Mouse (Mus musculus) kidney, postnatal 14 days (tissue): ENCODE measurements at regions not wholly inside any gene's neighbourhood (a gene's known extent, or its start where the extent isn't known, plus 50 kb on each side); places are given as distances from the start of the nearest gene placed in this dataset.

Experiments
- DNase-seq: peaks from one replicate; pipeline ENCODE4 v3.0.0; 2022; ENCODE audit warnings: mixed read lengths

DNA sequence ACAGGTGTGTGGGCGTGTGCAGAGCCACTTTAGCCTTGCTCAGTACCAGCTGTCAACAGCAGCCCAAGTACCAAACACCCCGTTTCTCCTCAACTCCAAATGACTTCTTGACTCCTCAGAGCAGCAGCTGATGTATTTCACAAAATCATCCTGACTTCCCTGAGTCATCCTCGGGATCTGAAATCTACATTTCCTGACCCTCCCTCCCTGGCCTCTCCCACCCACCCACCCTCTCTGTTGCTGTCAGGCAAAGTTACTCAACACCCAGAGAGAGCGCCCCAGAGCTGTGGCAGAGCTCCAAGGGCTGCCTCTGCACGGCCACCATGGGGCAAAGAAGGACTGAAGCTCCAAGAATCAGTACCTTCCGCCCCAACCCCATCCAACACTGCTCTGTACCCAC is 83.5 kb upstream of the Cyp1b1 start:
- no peak for DNase-seq

- no peak for DNase-seq
These were observed 75.3 kb upstream of the Cyp1b1 start for GRCm38 (mm10) chr17:79790166-79790565.

- DNase-seq, result no peak
These were observed 72.3 kb upstream of the Cyp1b1 start for GRCm38 (mm10) chr17:79787201-79787600.

- peak; percentile 61 for DNase-seq
These were observed 71.8 kb upstream of the Cyp1b1 start for GRCm38 (mm10) chr17:79786691-79787090.

- no peak for DNase-seq
These were observed 71.4 kb upstream of the Cyp1b1 start for GRCm38 (mm10) chr17:79786270-79786669.

- no peak for DNase-seq
These were observed 69.5 kb upstream of the Cyp1b1 start for GRCm38 (mm10) chr17:79784256-79784870.

DNA sequence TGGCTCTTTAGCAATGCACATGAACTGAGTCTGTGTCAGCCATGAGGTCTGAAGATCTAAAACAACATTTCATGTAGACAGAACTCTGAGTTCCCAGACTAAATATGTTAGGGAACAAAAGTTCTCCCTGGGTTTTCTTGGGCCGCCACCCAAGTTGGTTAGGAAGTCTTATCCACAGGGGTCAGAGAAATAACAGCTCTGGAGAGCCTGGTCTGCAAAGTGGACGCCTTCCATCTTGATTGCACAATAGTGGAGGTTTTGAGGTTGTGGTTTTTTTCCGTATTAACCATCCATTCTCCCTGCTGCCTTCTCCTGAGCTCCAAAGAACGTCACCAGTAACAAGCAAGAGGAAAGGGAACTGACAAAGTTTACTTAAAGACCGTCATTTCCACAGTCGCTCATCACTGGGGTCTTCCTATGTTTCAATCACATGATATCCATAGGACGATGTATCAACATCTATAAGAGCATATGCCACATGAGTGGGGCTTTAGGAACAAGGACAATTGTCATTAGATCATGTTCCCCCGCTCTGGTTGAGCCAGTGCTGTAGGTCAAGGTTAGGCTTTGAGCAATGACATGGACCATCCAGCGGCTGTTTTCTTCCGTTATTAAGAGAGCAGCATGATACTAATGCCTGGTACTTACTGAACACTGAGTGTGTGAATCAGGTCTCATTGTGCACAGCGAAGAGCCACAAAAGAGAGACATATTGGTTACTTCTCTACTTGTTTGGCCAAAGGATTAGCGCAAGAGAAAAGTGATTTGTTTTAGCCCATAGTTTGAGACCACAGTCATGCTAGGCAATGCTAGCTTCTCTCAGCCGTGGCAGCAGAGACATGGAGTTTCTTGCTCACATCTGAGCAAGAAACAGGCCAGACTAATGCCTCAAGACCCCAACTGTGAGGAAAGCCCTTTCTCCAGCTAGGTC is 67.1 kb upstream of the Cyp1b1 start:
- peak; percentile 81 for DNase-seq

GRCm38 (mm10) chr17:79781262-79781661 is 66.4 kb upstream of the Cyp1b1 start:
- no peak for DNase-seq

GRCm38 (mm10) chr17:79777874-79778395 is 63.1 kb upstream of the Cyp1b1 start:
- no peak for DNase-seq

DNA sequence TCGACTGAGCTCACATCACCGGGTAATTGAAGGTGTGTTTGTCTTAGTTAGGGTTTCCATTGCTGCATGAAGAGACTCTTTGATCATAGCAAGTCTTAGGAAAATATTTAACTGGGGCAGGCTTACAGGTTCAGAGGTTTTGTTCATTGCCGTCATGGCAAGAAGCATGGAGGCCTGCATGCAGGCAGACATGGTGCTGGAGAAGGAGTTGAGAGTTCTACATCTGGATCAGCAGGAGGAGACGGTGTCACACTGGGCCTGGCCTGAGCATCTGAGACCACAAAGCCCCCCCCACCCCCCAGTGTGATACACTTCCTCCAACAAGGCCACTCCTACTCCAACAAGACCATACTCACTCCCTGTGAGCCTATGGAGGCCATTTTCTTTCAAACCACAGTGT is 61.3 kb upstream of the Cyp1b1 start:
- no peak for DNase-seq

GRCm38 (mm10) chr17:79775216-79775615 is 60.4 kb upstream of the Cyp1b1 start:
- no peak for DNase-seq

GRCm38 (mm10) chr17:79774291-79774690 is 59.4 kb upstream of the Cyp1b1 start:
- DNase-seq, result no peak

- DNase-seq, result no peak
These were observed 57.4 kb upstream of the Cyp1b1 start for GRCm38 (mm10) chr17:79772219-79772618.

GRCm38 (mm10) chr17:79771727-79772126 is 56.9 kb upstream of the Cyp1b1 start:
- DNase-seq, result no peak

DNA sequence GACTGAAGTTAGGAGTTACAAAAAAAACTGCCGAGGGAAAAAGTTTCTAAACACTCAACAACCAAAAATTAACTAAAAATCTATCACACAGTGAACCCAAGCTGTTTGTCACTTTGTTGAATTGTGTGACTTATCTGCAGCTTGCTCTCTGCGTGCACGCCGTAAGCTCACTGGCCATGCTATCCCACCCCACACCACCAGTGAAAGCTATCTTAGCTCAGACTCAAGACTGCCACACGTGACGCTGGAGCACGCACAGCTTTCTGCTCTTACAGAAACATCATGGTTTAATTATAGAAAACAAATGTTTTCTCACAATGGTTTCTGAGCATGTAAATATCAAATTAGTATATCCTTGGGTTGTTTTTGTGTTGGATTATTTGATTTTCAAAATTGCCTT is 56.0 kb upstream of the Cyp1b1 start:
- DNase-seq, result no peak

DNA sequence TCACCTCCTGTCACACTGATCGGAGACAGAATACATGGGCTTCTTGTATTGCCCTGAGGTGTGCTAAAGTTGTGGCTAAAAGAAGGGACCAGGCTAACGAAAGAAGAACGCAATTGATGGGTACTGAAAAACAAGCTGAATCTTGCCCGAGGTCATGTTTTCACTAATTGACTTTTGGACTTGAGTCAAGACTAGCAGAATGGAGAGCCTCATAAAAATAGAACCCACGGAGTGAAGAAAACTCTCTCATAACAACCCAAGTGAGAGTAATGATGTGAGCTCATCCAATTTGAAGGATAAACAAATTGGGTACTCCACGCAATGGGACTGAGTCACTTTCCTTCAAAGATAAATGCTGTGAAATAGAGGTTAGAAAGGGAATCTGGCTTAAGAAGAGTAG is 55.0 kb upstream of the Cyp1b1 start:
- no peak for DNase-seq

DNA sequence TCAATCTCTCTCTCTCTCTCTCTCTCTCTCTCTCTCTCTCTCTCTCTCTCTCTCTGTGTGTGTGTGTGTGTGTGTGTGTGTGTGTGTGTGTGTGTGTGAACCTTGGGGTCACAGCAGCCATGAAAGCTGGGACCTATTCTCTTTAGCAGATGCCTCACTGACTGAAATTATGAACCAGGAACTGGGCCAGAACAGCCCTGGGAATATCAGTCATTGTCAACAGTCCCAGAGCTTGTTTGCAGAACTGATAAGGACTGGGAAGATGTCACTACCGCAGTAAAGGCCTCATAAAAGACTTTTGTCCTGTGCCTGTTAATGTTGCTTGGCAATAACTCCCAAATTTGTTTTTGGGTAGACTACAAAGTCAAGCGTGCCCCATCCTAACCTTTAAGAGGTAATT is 53.2 kb upstream of the Cyp1b1 start:
- peak; percentile 72 for DNase-seq

- no peak for DNase-seq
These were observed 50.4 kb upstream of the Cyp1b1 start for GRCm38 (mm10) chr17:79765061-79765794.
